Mouse (Mus musculus) heart, embryonic 11.5 days (tissue): ENCODE measurements at regions not wholly inside any gene's neighbourhood (a gene's known extent, or its start where the extent isn't known, plus 50 kb on each side); places are given as distances from the start of the nearest gene placed in this dataset.

Experiments used
- ATAC-seq: fragments of 200-750 bp; cut with Nextera tagmentation; replicated peaks from 2 replicates; pipeline ENCODE4 v1.8.0; 2017; ENCODE audit warnings: moderate library complexity; ENCODE audit not compliant: insufficient number of reproducible peaks, low FRiP score, low TSS enrichment
- H3K27ac ChIP-seq: fragments of 300-500 bp; sonication (generic); 2 replicates; pipeline ENCODE4 v1.5.1; 2014; ENCODE audit warnings: mild to moderate bottlenecking, low read depth, low read length
- H3K27me3 ChIP-seq: fragments of 300-500 bp; sonication (generic); 2 replicates; pipeline ENCODE4 v1.6.1; 2014; ENCODE audit warnings: mild to moderate bottlenecking, low read length, mixed read lengths; ENCODE audit not compliant: control insufficient read depth, insufficient read depth
- H3K36me3 ChIP-seq: fragments of 300-500 bp; sonication (generic); 2 replicates; pipeline ENCODE4 v1.6.1; 2014; ENCODE audit warnings: mild to moderate bottlenecking, low read length, moderate library complexity, mixed read lengths; ENCODE audit not compliant: control insufficient read depth, insufficient read depth
- H3K4me1 ChIP-seq: fragments of 300-500 bp; sonication (generic); 2 replicates; pipeline ENCODE4 v1.6.1; 2014; ENCODE audit warnings: low read length; ENCODE audit not compliant: control insufficient read depth, insufficient read depth
- H3K4me2 ChIP-seq: fragments of 300-500 bp; sonication (generic); 2 replicates; pipeline ENCODE4 v1.6.1; 2014; ENCODE audit warnings: mild to moderate bottlenecking, moderate library complexity
- H3K4me3 ChIP-seq: fragments of 300-500 bp; sonication (generic); 2 replicates; pipeline ENCODE4 v1.5.1; 2014; ENCODE audit warnings: low read depth, low read length
- H3K9ac ChIP-seq: fragments of 300-500 bp; sonication (generic); 2 replicates; pipeline ENCODE4 v1.6.1; 2014; ENCODE audit warnings: mild to moderate bottlenecking, low read depth, low read length, moderate library complexity
- H3K9me3 ChIP-seq: fragments of 300-500 bp; sonication (generic); replicated peaks from 2 replicates; pipeline ENCODE4 v1.6.1; 2016; ENCODE audit warnings: low read length; ENCODE audit not compliant: control insufficient read depth
- WGBS: fragments of 180-500 bp; shearing (Covaris S2); extraction: QIAGEN DNeasy Blood & Tissue Kit; methylation state at CpG from one replicate; pipeline ENCODE4 v1.1.7; 2014; ENCODE audit not compliant: insufficient replicate concordance; 5-methylcytosine and 5-hydroxymethylcytosine counted together

DNA sequence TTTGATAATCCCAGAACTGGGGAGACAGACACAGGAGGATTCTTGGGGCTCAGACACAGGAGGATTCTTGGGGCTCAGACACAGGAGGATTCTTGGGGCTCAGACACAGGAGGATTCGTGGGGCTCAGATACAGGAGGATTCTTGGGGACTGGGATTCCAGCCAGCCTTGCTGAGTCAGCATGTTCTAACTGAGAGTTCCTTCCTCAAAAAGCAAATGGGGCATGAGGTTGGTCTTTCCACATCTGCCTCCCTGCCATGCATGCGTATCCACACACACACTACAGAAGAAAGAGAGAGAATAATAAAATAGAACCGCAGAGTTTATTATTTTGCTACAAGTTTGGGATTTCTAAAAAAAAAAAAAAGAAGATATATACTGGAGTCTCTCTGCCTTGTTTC, 218.8 kb upstream of the Cxcr4 start:
- Histone ChIP-seq H3K9ac (no peak overlapping the region), H3K9me3 (no peaks in the 10 kb centered on the region), H3K4me3 (no peak overlapping the region), H3K27ac (no peak overlapping the region), H3K4me2 (no peak overlapping the region), H3K36me3 (no peaks in the 10 kb centered on the region), H3K4me1 (no peaks in the 10 kb centered on the region), H3K27me3 (no peaks in the 10 kb centered on the region)
- ATAC-seq, result no peak
- WGBS, result 74% methylated on average over 3 of the region's 3 CpGs

DNA sequence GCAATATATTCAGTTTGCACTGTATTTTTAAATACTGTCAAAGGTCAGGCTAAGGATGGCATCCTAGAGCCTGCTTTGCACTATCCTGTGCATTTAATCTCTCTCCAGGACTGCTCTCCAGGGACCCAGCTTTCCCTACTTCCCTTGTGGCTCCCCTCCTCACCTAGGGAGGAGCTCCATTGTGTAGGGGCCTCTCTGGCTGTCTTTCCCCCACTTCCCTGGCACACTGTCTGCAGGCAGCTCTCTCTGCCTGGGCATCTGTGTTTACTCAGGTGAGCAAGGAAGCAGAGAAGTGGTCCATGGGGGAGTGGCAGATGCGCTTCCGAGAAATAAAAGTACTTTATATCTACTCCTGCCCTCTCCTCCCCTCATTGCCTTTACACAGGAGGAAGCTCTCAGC, 218.0 kb upstream of the Cxcr4 start:
- 74% methylated on average over 2 of the region's 2 CpGs for WGBS
- Histone ChIP-seq H3K36me3 (no peaks in the 10 kb centered on the region), H3K9me3 (no peaks in the 10 kb centered on the region), H3K9ac (no peak overlapping the region), H3K4me2 (no peak overlapping the region), H3K27me3 (no peaks in the 10 kb centered on the region), H3K27ac (no peak overlapping the region), H3K4me1 (no peaks in the 10 kb centered on the region), H3K4me3 (no peak overlapping the region)
- ATAC-seq, result no peak

DNA sequence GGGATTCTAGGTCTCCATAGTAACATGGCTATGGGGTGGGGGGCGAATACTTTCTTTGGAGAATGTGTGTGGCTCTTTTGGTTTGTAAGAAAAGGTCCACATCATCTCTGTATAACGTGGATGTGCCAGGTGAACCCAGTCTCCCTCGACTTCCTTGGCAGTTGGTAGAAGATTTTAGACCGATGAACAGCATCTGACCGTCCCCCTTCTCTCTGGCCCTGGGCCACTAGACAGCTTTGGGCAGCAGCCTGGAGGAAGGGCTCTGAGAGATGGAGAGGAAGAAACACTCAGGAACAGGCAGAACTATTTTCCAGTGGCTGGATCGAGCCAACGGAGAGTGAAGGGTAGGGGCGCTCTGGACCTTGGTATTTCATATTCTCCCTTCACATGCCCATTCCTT, 217.5 kb upstream of the Cxcr4 start:
- no peaks in the 10 kb centered on the region for H3K4me1 ChIP-seq
- no peak overlapping the region for H3K9ac ChIP-seq
- H3K9me3 ChIP-seq, result no peaks in the 10 kb centered on the region
- H3K27ac ChIP-seq, result no peak overlapping the region
- H3K36me3 ChIP-seq, result no peaks in the 10 kb centered on the region
- ATAC-seq, result no peak
- WGBS, result 84% methylated on average over 8 of the region's 8 CpGs
- no peak overlapping the region for H3K4me3 ChIP-seq
- no peaks in the 10 kb centered on the region for H3K27me3 ChIP-seq
- no peak overlapping the region for H3K4me2 ChIP-seq

DNA sequence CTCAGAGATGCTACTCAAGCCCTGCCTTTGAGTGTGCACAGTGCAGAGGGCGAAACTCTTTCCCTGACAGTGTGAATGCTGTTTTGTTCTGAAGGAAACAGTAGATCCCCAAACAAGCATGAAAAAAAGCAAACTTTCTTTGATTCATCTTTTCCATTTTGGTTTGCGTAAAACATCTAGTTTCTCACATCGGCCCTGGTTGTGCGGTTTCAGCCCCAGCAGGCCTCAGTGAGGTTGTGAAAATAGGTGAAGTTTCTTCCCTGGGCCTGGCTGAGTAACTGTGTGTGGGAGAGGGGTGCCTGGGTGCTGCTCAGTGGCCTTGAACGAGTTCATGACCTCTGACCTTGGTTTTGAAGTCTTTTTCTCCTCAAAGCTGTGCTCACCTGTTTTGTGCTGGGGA, 216.5 kb upstream of the Cxcr4 start:
- no peaks in the 10 kb centered on the region for H3K36me3 ChIP-seq
- H3K4me3 ChIP-seq, result no peak overlapping the region
- H3K27ac ChIP-seq, result no peak overlapping the region
- no peaks in the 10 kb centered on the region for H3K4me1 ChIP-seq
- whole genome bisulfite sequencing, result 81% methylated on average over 5 of the region's 5 CpGs
- no peaks in the 10 kb centered on the region for H3K9me3 ChIP-seq
- no peak overlapping the region for H3K9ac ChIP-seq
- ATAC-seq, result no peak
- no peak overlapping the region for H3K4me2 ChIP-seq
- H3K27me3 ChIP-seq, result no peaks in the 10 kb centered on the region; the same call in 1 of the 2 replicates

DNA sequence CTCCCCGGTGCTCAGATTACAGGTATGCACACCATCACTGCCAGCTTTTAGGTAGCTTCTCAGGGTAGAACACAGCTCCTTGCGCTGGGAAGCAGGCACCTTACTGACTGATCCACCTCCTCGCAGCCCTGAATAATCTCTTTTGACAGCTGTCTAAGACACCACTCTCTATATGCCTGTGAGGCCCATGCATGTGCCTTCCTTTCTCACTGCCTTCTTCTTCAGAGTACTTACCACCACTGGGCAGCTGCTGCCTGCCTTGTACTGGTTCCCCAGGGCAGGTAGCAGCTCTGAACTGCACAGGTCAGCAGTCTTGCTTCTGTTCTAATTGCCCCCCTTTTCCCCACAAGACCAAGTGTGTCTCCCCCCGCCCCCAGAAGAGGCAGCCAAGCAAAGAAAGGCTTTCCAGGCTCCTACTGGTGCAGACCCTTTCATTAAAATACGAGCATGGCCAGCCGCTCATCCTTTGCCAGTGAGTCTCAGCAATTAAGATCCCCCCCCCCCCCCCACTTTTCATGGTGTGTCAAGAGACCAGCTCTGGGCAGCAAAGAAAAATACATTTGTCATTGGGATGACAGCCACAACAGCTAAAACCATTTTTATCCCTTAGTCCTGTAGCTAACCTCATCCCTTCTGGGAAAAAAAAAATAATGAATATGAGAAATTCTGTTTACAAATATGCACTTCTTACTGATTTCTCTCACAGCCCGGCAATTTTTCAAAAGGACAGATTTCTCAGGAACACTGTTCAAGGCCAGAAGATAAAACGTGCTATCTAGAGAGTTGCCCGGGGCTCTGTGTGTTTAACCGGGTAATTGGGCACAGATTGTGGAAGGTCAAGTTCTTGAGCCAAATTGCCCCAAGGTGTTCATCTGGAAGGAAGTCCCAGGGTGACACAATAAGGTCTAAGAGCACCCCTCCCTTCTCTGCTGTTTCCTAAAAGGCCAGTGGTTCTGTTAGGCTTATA, 213.9 kb upstream of the Cxcr4 start:
- no peaks in the 10 kb centered on the region for H3K36me3 ChIP-seq
- 60% methylated on average over 10 of the region's 10 CpGs for WGBS
- no peaks in the 10 kb centered on the region for H3K4me1 ChIP-seq
- no peak overlapping the region for H3K4me2 ChIP-seq
- no peaks in the 10 kb centered on the region for H3K9me3 ChIP-seq
- H3K27ac ChIP-seq, result no peak overlapping the region
- H3K9ac ChIP-seq, result no peak overlapping the region
- ATAC-seq, result no peak
- no peaks in the 10 kb centered on the region; the same call in 1 of the 2 replicates for H3K27me3 ChIP-seq
- no peak overlapping the region for H3K4me3 ChIP-seq

DNA sequence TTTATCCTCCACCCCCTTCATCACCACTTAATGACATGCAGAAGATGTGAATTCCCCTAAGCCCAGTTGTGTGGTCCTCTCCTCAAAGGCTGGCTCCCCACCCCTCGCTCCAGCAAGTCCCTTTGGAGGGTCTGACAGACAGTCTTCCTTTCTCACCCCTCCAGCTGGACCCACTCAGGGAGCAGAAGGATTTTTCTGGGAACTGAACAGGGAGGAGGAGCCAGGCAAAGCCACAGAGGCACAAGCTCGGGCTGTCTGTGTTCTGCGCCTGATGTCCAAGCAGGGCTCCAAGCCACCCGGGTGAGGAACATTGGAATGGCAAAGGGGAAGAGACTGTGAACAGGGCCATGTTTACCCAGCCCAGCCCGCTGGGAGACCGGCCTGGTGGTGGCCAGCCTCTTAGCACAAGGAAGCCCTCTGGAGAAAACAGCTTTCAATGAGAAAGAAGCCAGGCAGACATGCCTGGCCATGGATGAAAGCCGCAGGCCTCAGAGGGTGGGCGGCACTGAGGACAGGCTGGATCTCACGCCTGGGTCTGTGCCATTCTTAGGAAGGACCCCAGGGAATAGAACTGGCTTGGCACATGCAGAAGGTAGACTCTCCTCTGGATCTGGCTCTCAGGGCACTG, 211.5 kb upstream of the Cxcr4 start:
- 14% methylated on average over 9 of the region's 9 CpGs for WGBS
- H3K4me1 ChIP-seq, result no peaks in the 10 kb centered on the region
- H3K27ac ChIP-seq, result no peak overlapping the region
- no peak overlapping the region for H3K9ac ChIP-seq
- no peaks in the 10 kb centered on the region for H3K9me3 ChIP-seq
- H3K4me3 ChIP-seq, result no peak overlapping the region
- ATAC-seq, result no peak
- H3K36me3 ChIP-seq, result no peaks in the 10 kb centered on the region
- H3K27me3 ChIP-seq, result no peaks in the 10 kb centered on the region; the same call in 1 of the 2 replicates
- H3K4me2 ChIP-seq, result no peak overlapping the region

DNA sequence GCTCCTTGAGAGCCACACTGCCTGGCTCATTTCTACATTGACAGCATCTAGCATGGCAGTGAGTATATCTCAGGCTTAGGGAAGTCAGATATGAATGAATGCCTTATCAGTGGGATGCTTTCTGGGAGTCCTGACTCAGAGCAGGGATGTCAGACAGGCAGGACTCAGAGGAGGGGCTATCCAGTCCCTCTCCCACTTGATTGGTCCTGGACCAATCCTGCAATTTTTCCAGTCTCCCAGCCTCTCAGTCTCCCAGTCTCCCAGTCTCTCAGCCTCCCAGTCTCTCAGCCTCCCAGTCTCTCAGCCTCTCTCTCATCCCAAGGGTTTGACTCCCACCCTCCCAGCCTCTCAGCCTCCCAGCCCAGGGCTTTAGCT, 211.0 kb upstream of the Cxcr4 start:
- H3K4me1 ChIP-seq, result no peaks in the 10 kb centered on the region
- H3K9me3 ChIP-seq, result no peaks in the 10 kb centered on the region
- H3K27ac ChIP-seq, result no peak overlapping the region
- no peak overlapping the region for H3K4me2 ChIP-seq
- H3K9ac ChIP-seq, result no peak overlapping the region
- ATAC-seq, result peak; percentile 19; the same call in 1 of the 2 replicates
- no peaks in the 10 kb centered on the region; the same call in 1 of the 2 replicates for H3K27me3 ChIP-seq
- no peak overlapping the region for H3K4me3 ChIP-seq
- no peaks in the 10 kb centered on the region for H3K36me3 ChIP-seq

DNA sequence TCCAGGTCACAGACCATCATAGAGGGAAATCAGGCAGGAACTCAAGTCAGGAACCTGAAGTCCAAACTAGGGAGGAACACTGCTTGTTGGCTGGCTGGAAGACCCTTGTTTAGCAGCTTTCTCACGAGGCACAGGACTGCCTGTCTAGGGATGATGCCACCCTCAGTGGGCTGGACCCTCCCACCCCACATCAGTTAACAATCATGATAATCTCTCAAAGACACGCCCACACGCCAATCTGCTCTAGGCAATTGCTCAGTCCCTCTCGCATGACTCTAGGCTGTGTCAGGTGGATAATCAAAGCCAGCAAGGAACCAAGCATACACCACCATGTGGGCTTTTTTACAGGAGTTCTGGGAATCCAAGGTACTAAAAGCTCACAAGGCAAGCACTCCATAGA, 206.6 kb upstream of the Cxcr4 start:
- Histone ChIP-seq H3K27me3 (no peaks in the 10 kb centered on the region; the same call in 1 of the 2 replicates), H3K4me1 (no peaks in the 10 kb centered on the region), H3K27ac (no peak overlapping the region), H3K4me2 (no peak overlapping the region), H3K4me3 (no peak overlapping the region), H3K36me3 (no peaks in the 10 kb centered on the region), H3K9ac (no peak overlapping the region), H3K9me3 (no peaks in the 10 kb centered on the region)
- WGBS, result 77% methylated on average over 4 of the region's 4 CpGs
- ATAC-seq, result no peak
